Mouse (Mus musculus) C2C12 (cell line): ENCODE results near the gene Lamp1. TPM values are rescaled to one million over a fixed set of nuclear protein-coding genes. Genes with fewer than 3 reads are reported as not detected.

Source experiments
- H3K27me3 ChIP-seq: one replicate; pipeline ENCODE4 v1.6.1; 2011; ENCODE audit not compliant: control insufficient read depth, insufficient read depth, insufficient read length
- H3K36me3 ChIP-seq: one replicate; pipeline ENCODE4 v1.6.1; 2011; ENCODE audit not compliant: control insufficient read depth, insufficient read depth
- H3K4me3 ChIP-seq: one replicate; pipeline ENCODE4 v1.5.1; 2011; ENCODE audit warnings: mild to moderate bottlenecking, control low read depth; ENCODE audit not compliant: poor library complexity, insufficient read depth, severe bottlenecking
- H3K79me2 ChIP-seq: one replicate; pipeline ENCODE4 v1.6.1; 2011; ENCODE audit not compliant: control insufficient read depth, insufficient read depth
- H3K79me3 ChIP-seq: one replicate; pipeline ENCODE4 v1.6.1; 2011; ENCODE audit warnings: low read depth, control low read depth
- H3ac ChIP-seq: one replicate; pipeline ENCODE3; 2011; ENCODE audit warnings: low read depth; ENCODE audit not compliant: control insufficient read depth, insufficient read length
- CEBPB ChIP-seq: IDR thresholded peaks from one replicate; pipeline ENCODE4 v1.6.1; 2011; ENCODE audit warnings: low read depth, mild to moderate bottlenecking, control low read depth, moderate library complexity
- CTCF ChIP-seq: IDR thresholded peaks from one replicate; pipeline ENCODE4 v1.5.1; 2011; ENCODE audit not compliant: control insufficient read depth, insufficient read depth, insufficient read length
- FOSL1 ChIP-seq: IDR thresholded peaks from one replicate; pipeline ENCODE4 v1.8.0; 2011; ENCODE audit warnings: mild to moderate bottlenecking, low read length; ENCODE audit not compliant: poor library complexity, insufficient read depth, severe bottlenecking
- MAX ChIP-seq: IDR thresholded peaks from one replicate; pipeline ENCODE4 v1.6.1; 2011; ENCODE audit warnings: mild to moderate bottlenecking, control low read depth
- MYOD1 ChIP-seq: IDR thresholded peaks from one replicate; pipeline ENCODE4 v1.6.1; 2011; ENCODE audit warnings: low read depth; ENCODE audit not compliant: control insufficient read depth, insufficient read length
- MYOG ChIP-seq: IDR thresholded peaks from one replicate; pipeline ENCODE4 v1.6.1; 2011; ENCODE audit not compliant: control insufficient read depth, insufficient read length; ENCODE audit errors: extremely low read depth
- USF1 ChIP-seq: IDR thresholded peaks from one replicate; pipeline ENCODE4 v1.6.1; 2011; ENCODE audit warnings: low read depth, mild to moderate bottlenecking, control low read depth, moderate library complexity
- polyA plus RNA-seq: library from polyadenylated mRNA; unstranded; fragments of >200 nt; fragmentation: generic; extraction: Trizol; gene quantifications from one replicate; pipeline ENCODE4 v1.2.1, GENCODE M21; 2012; ENCODE audit warnings: missing spikeins

The Lamp1 gene
- polyA plus RNA-seq, 1 experiment: 352 TPM

GRCm38 (mm10) chr8:13155358-13155757, 3.6 kb upstream of the Lamp1 start:
- Histone ChIP-seq H3K27me3 (no peaks in the 10 kb centered on the region), H3K79me2 (peaks cover 13% of the 10 kb centered on the region), H3ac (no peak overlapping the region), H3K4me3 (no peak overlapping the region), H3K36me3 (no peaks in the 10 kb centered on the region), H3K79me3 (peaks cover 12% of the 10 kb centered on the region)
- TF ChIP-seq USF1 (no peak), FOSL1 (no peak), CEBPB (no peak), MYOD1 (no peak), MAX (no peak), CTCF (no peak), MYOG (no peak)

GRCm38 (mm10) chr8:13156327-13157097, 2.4 kb upstream of the Lamp1 start:
- TF ChIP-seq CTCF: no peak
- no peak for TF ChIP-seq MAX
- TF ChIP-seq CEBPB: no peak
- no peak for TF ChIP-seq FOSL1
- TF ChIP-seq MYOD1: no peak
- no peak for TF ChIP-seq MYOG
- no peak for TF ChIP-seq USF1

GRCm38 (mm10) chr8:13159377-13159881, 468 bp downstream of the Lamp1 start:
- Histone ChIP-seq H3K79me2 (peaks cover 53% of the 10 kb centered on the region), H3K27me3 (no peaks in the 10 kb centered on the region), H3ac (peak overlapping the region; percentile 95), H3K36me3 (peaks cover 7% of the 10 kb centered on the region), H3K4me3 (peak overlapping the region; percentile 91), H3K79me3 (peaks cover 53% of the 10 kb centered on the region)
- TF ChIP-seq CEBPB (no peak), MYOG (no peak), CTCF (no peak), MYOD1 (no peak), MAX (no peak), FOSL1 (no peak), USF1 (no peak)

More at GRCm38 (mm10) chr8:13156327-13157097, 2.4 kb upstream of the Lamp1 start:
- Histone ChIP-seq H3ac (no peak overlapping the region), H3K79me3 (peaks cover 24% of the 10 kb centered on the region), H3K27me3 (no peaks in the 10 kb centered on the region), H3K4me3 (no peak overlapping the region), H3K36me3 (peaks cover 7% of the 10 kb centered on the region), H3K79me2 (peaks cover 24% of the 10 kb centered on the region)

- TF ChIP-seq CEBPB (no peak), MAX (no peak), FOSL1 (no peak), USF1 (no peak), CTCF (no peak), MYOG (no peak), MYOD1 (no peak)
- Histone ChIP-seq H3K27me3 (no peaks in the 10 kb centered on the region), H3K79me3 (peaks cover 65% of the 10 kb centered on the region), H3K36me3 (peaks cover 17% of the 10 kb centered on the region), H3K79me2 (peaks cover 66% of the 10 kb centered on the region), H3ac (peak overlapping the region; percentile 7), H3K4me3 (peak overlapping the region; percentile 91)
Observed at GRCm38 (mm10) chr8:13160691-13161090, 1.7 kb downstream of the Lamp1 start.

GRCm38 (mm10) chr8:13162098-13162497, 3.1 kb downstream of the Lamp1 start:
- Histone ChIP-seq H3K36me3 (peaks cover 31% of the 10 kb centered on the region), H3ac (no peak overlapping the region), H3K79me2 (peaks cover 80% of the 10 kb centered on the region), H3K4me3 (no peak overlapping the region), H3K79me3 (peaks cover 74% of the 10 kb centered on the region), H3K27me3 (no peaks in the 10 kb centered on the region)
- TF ChIP-seq MYOD1: no peak
- TF ChIP-seq CTCF: no peak
- TF ChIP-seq USF1: no peak
- TF ChIP-seq MAX: no peak
- TF ChIP-seq CEBPB: no peak
- no peak for TF ChIP-seq FOSL1
- no peak for TF ChIP-seq MYOG
